ENCODE assay signal across 11 mouse cellular contexts in the genomic region with DNA sequence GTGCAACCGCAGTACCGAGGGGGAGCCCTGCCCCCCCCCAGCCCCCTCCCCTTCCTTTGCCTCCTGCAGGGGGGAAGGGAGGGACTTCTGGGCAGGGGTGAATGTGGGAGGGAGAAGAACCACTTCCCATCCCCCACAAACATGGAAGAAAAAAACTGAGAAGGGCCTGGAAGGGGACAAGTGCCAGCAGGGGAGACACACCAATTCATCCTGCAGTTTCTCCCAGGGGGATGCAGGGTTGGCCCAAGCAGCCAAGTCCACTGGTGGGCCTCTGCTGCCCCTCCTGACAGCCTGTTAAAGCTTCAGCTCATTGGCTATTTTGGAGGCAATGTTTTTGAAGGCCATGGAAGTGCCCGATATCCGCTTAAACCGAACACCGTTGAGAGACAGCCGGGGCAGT. TPM values are rescaled to one million over a fixed set of nuclear protein-coding genes. Genes with fewer than 3 reads are reported as not detected.
A peak's percentile ranks its signal among the peaks of the same experiment; 100 is the strongest.
DNase-seq lines count a peak whose midpoint lies in the region; ATAC-seq and TF ChIP-seq lines count a peak whose summit lies in the region.
"Had no signal": no experiment of that assay in that cellular context is flagged by ENCODE, and none has a peak within 500 bp of the region (broad histone marks: within the 10 kb centered on the region; RNA-seq: fewer than 3 reads in every experiment).

No protein-coding gene starts in this region.

- H3K27me3 ChIP-seq in heart, embryonic 13.5 days (replicated peaks) = no peaks in the 10 kb centered on the region
- H3K27me3 ChIP-seq in heart, adult 2 months (ENCODE audit: control insufficient read depth, insufficient read depth, low read length) = no peaks in the 10 kb centered on the region
- H3K27me3 ChIP-seq in embryonic facial prominence, embryonic 14.5 days (replicated peaks; ENCODE audit: control insufficient read depth, insufficient read depth, low read length) = no peaks in the 10 kb centered on the region
- no peaks in the 10 kb centered on the region for H3K27me3 ChIP-seq in hindbrain, embryonic 14.5 days (ENCODE audit: control insufficient read depth, insufficient read depth, low read length)
- no peaks in the 10 kb centered on the region for H3K27me3 ChIP-seq in neural tube, embryonic 13.5 days

- no peak overlapping the region for H3K4me3 ChIP-seq in heart, embryonic 13.5 days
- no peak overlapping the region for H3K4me3 ChIP-seq in heart, adult 2 months
- no peak overlapping the region for H3K4me3 ChIP-seq in embryonic facial prominence, embryonic 14.5 days (ENCODE audit: low read depth, low read length)
- no peak overlapping the region for H3K4me3 ChIP-seq in hindbrain, embryonic 14.5 days (replicated peaks; ENCODE audit: low read length)
- H3K4me3 ChIP-seq in neural tube, embryonic 13.5 days = no peak overlapping the region

- 76% methylated on average over 7 of the region's 7 CpGs for WGBS in heart, embryonic 13.5 days
- WGBS in heart, adult 2 months = 87% methylated on average over 7 of the region's 7 CpGs
- 61% methylated on average over 6 of the region's 7 CpGs for WGBS in embryonic facial prominence, embryonic 14.5 days
- WGBS in hindbrain, embryonic 14.5 days = 60% methylated on average over 7 of the region's 7 CpGs
- 71% methylated on average over 7 of the region's 7 CpGs for WGBS in neural tube, embryonic 13.5 days

- intact Hi-C loops in heart, adult 2 months (cut with DNase I) = no loop called here

- no peak for TF ChIP-seq POLR2A in heart, adult 2 months (IDR thresholded peaks at IDR 0.05; ENCODE audit: insufficient read depth, low read depth, low read length)

- ATAC-seq in heart, embryonic 13.5 days (ENCODE audit: extremely low read depth, insufficient number of reproducible peaks, low FRiP score, low TSS enrichment) = no peak
- ATAC-seq in embryonic facial prominence, embryonic 14.5 days (ENCODE audit: low read depth) = no peak
- ATAC-seq in hindbrain, embryonic 14.5 days (ENCODE audit: low FRiP score) = no peak
- no peak for ATAC-seq in neural tube, embryonic 13.5 days (ENCODE audit: low read depth)

- peak overlapping the region; percentile 59; the same call in 1 of the 2 replicates for H3K9ac ChIP-seq in heart, embryonic 13.5 days
- no peak overlapping the region for H3K9ac ChIP-seq in heart, adult 2 months (ENCODE audit: low read depth, low read length)
- H3K9ac ChIP-seq in embryonic facial prominence, embryonic 14.5 days (ENCODE audit: low read depth, low read length) = no peak overlapping the region
- H3K9ac ChIP-seq in hindbrain, embryonic 14.5 days = peak overlapping the region; percentile 4; the same call in 1 of the 2 replicates
- H3K9ac ChIP-seq in neural tube, embryonic 13.5 days = peak overlapping the region; percentile 51

- H3K9me3 ChIP-seq in heart, embryonic 13.5 days = 0 out of 2 replicates have a peak, but pooled peaks cover 4% of the 10 kb centered on the region
- H3K9me3 ChIP-seq in embryonic facial prominence, embryonic 14.5 days (ENCODE audit: control insufficient read depth, low read length) = no peaks in the 10 kb centered on the region
- H3K9me3 ChIP-seq in hindbrain, embryonic 14.5 days (ENCODE audit: control insufficient read depth, low read length) = no peaks in the 10 kb centered on the region
- H3K9me3 ChIP-seq in neural tube, embryonic 13.5 days = no peaks in the 10 kb centered on the region

- H3K36me3 ChIP-seq in heart, embryonic 13.5 days = peaks cover 99% of the 10 kb centered on the region
- H3K36me3 ChIP-seq in heart, adult 2 months (ENCODE audit: control insufficient read depth, insufficient read depth, low read length) = no peaks in the 10 kb centered on the region
- H3K36me3 ChIP-seq in embryonic facial prominence, embryonic 14.5 days (ENCODE audit: control insufficient read depth, insufficient read depth, low read length) = peaks cover 95% of the 10 kb centered on the region
- peaks cover 84% of the 10 kb centered on the region for H3K36me3 ChIP-seq in hindbrain, embryonic 14.5 days (replicated peaks; ENCODE audit: control insufficient read depth, insufficient read depth)
- peaks cover 96% of the 10 kb centered on the region for H3K36me3 ChIP-seq in neural tube, embryonic 13.5 days

- peaks cover 43% of the 10 kb centered on the region for H3K4me1 ChIP-seq in heart, embryonic 13.5 days
- no peaks in the 10 kb centered on the region; the same call in 1 of the 2 replicates for H3K4me1 ChIP-seq in heart, adult 2 months (ENCODE audit: control insufficient read depth, insufficient read depth, low read length)
- peaks cover 17% of the 10 kb centered on the region for H3K4me1 ChIP-seq in embryonic facial prominence, embryonic 14.5 days (ENCODE audit: control insufficient read depth, insufficient read depth, low read length)
- H3K4me1 ChIP-seq in hindbrain, embryonic 14.5 days (replicated peaks; ENCODE audit: control insufficient read depth, insufficient read depth, low read length) = peaks cover 27% of the 10 kb centered on the region; the same call in 1 of the 2 replicates
- peaks cover 60% of the 10 kb centered on the region for H3K4me1 ChIP-seq in neural tube, embryonic 13.5 days (replicated peaks)

- no peak for DNase-seq in heart, adult 2 months
- DNase-seq in embryonic facial prominence, embryonic 14.5 days (ENCODE audit: low spot score) = no peak
- no peak for DNase-seq in hindbrain, embryonic 14.5 days (ENCODE audit: low spot score)
- no peak for DNase-seq in thymus, postnatal 0 days (ENCODE audit: low spot score)
- no peak for DNase-seq in testis, postnatal 10 days (ENCODE audit: low spot score)
- DNase-seq in frontal cortex, postnatal 10 days (ENCODE audit: low spot score in 2 of 2) = no peak
- DNase-seq: cerebellum, adult 9-10 months; lung, postnatal 10 days; thymus, postnatal 25 days had no signal

- no peaks in the 10 kb centered on the region for H3K79me2 ChIP-seq in heart, adult 2 months (replicated peaks; ENCODE audit: control insufficient read depth, insufficient read depth, low read length)

- H3K27ac ChIP-seq in heart, embryonic 13.5 days (replicated peaks) = no peak overlapping the region
- no peak overlapping the region for H3K27ac ChIP-seq in heart, adult 2 months
- peak overlapping the region; percentile 61; the same call in 1 of the 2 replicates for H3K27ac ChIP-seq in embryonic facial prominence, embryonic 14.5 days (replicated peaks; ENCODE audit: low read depth, low read length)
- H3K27ac ChIP-seq in hindbrain, embryonic 14.5 days = peak overlapping the region; percentile 60
- peak overlapping the region; percentile 89 for H3K27ac ChIP-seq in neural tube, embryonic 13.5 days (replicated peaks)

- TF ChIP-seq EP300 in heart, adult 2 months (IDR thresholded peaks at IDR 0.05; ENCODE audit: insufficient read depth, low read depth, low read length) = no peak

- TF ChIP-seq CTCF in heart, adult 2 months (IDR thresholded peaks at IDR 0.05) = no peak

- H3K4me2 ChIP-seq in heart, embryonic 13.5 days = no peak overlapping the region
- no peak overlapping the region for H3K4me2 ChIP-seq in embryonic facial prominence, embryonic 14.5 days (ENCODE audit: low read depth, low read length)
- no peak overlapping the region for H3K4me2 ChIP-seq in hindbrain, embryonic 14.5 days (replicated peaks)
- no peak overlapping the region for H3K4me2 ChIP-seq in neural tube, embryonic 13.5 days

RNA-seq across cellular contexts. Expression of gene Rcor2, which starts 9.7 kb away (rescaled TPM):
- polyA plus RNA-seq in heart, embryonic 13.5 days (2015; fragmentation: Nextera tagmentation; extraction: Ambion mirVana) = 12.7 and 16.5 TPM in 2 replicates
- total RNA-seq in heart, adult 2 months (2021) = 1 to 10 TPM; 5.7 to 7.6 TPM
- polyA plus RNA-seq in heart, adult 2 months (2012; rRNA removed) = 11.6 and 12.7 TPM in 2 replicates
- polyA plus RNA-seq in embryonic facial prominence, embryonic 14.5 days (2014; fragmentation: Nextera tagmentation; extraction: Ambion mirVana) = 10.8 and 11.7 TPM in 2 replicates
- polyA plus RNA-seq in hindbrain, embryonic 14.5 days (2014; fragmentation: Nextera tagmentation; extraction: Ambion mirVana) = 12.0 and 13.4 TPM in 2 replicates
- polyA plus RNA-seq in neural tube, embryonic 13.5 days (2015; fragmentation: Nextera tagmentation; extraction: Ambion mirVana) = 31.0 and 31.1 TPM in 2 replicates
- polyA plus RNA-seq in thymus, postnatal 0 days (2015; fragmentation: Nextera tagmentation; extraction: Ambion mirVana) = 7.3 and 8.1 TPM in 2 replicates

RNA-seq across cellular contexts. Expression of gene Naa40, which starts 35.8 kb away (rescaled TPM):
- 51.0 and 52.1 TPM in 2 replicates for polyA plus RNA-seq in heart, embryonic 13.5 days (2015; fragmentation: Nextera tagmentation; extraction: Ambion mirVana)
- 10 to 100 TPM; 14.9 to 16.4 TPM for total RNA-seq in heart, adult 2 months (2021)
- 23.8 and 31.8 TPM in 2 replicates for polyA plus RNA-seq in heart, adult 2 months (2012; rRNA removed)
- polyA plus RNA-seq in embryonic facial prominence, embryonic 14.5 days (2014; fragmentation: Nextera tagmentation; extraction: Ambion mirVana) = 47.8 and 48.4 TPM in 2 replicates
- 67.6 and 69.1 TPM in 2 replicates for polyA plus RNA-seq in hindbrain, embryonic 14.5 days (2014; fragmentation: Nextera tagmentation; extraction: Ambion mirVana)
- polyA plus RNA-seq in neural tube, embryonic 13.5 days (2015; fragmentation: Nextera tagmentation; extraction: Ambion mirVana) = 58.1 TPM in 2 replicates
- 63.9 TPM in 2 replicates for polyA plus RNA-seq in thymus, postnatal 0 days (2015; fragmentation: Nextera tagmentation; extraction: Ambion mirVana)

RNA-seq across cellular contexts. Expression of gene Cox8a, which starts 59.4 kb away (rescaled TPM):
- 1,676 and 1,958 TPM in 2 replicates for polyA plus RNA-seq in heart, embryonic 13.5 days (2015; fragmentation: Nextera tagmentation; extraction: Ambion mirVana)
- 100 to 1,000 TPM; 384 to 424 TPM for total RNA-seq in heart, adult 2 months (2021)
- 589 and 775 TPM in 2 replicates for polyA plus RNA-seq in heart, adult 2 months (2012; rRNA removed)
- polyA plus RNA-seq in embryonic facial prominence, embryonic 14.5 days (2014; fragmentation: Nextera tagmentation; extraction: Ambion mirVana) = 995 and 1,073 TPM in 2 replicates
- polyA plus RNA-seq in hindbrain, embryonic 14.5 days (2014; fragmentation: Nextera tagmentation; extraction: Ambion mirVana) = 1,225 and 1,275 TPM in 2 replicates
- polyA plus RNA-seq in neural tube, embryonic 13.5 days (2015; fragmentation: Nextera tagmentation; extraction: Ambion mirVana) = 918 and 1,011 TPM in 2 replicates
- polyA plus RNA-seq in thymus, postnatal 0 days (2015; fragmentation: Nextera tagmentation; extraction: Ambion mirVana) = 1,177 and 1,274 TPM in 2 replicates

Comparison
In these comparisons a context has a peak if more than half of its experiments do, and no peak if none do; other contexts are left out.
1. H3K9ac ChIP-seq: peak in heart, embryonic 13.5 days (single experiment), hindbrain, embryonic 14.5 days (single experiment) and neural tube, embryonic 13.5 days (single experiment); none in heart, adult 2 months (single experiment) and embryonic facial prominence, embryonic 14.5 days (single experiment).
2. H3K27ac ChIP-seq: peak in embryonic facial prominence, embryonic 14.5 days (single experiment), hindbrain, embryonic 14.5 days (single experiment) and neural tube, embryonic 13.5 days (single experiment); none in heart, embryonic 13.5 days (single experiment) and heart, adult 2 months (single experiment).